Mouse (Mus musculus) T-helper 17 cell (primary cell): ENCODE data around the gene Arhgef6.

Experiments used
- in situ Hi-C, 2 experiments: fragments of 300-600 bp; cut with MboI, MseI; formaldehyde crosslinking; loops; 1 replicate in 1 of 2; 2 replicates in 1 of 2; pipeline ENCODE4 v1.15.1; 2025; ENCODE audit warnings: high pct_unique_total_duplicates in 2 of 2

The Arhgef6 gene

GRCm38 (mm10) chrX:57338371-57339211 lies at the start of gene Arhgef6:
Gene Arhgef6, minus strand, starts transcription at chrX:57338729.
- in situ Hi-C loops: no loop called here

GRCm38 (mm10) chrX:57380915-57381314 lies 42.4 kb upstream of the Arhgef6 start:
- in situ Hi-C loops: loop anchor here in 1 of 2 experiments (10.0 kb wide), 1 partner anchor 1036 kb away; the partner anchor contains the start of gene Zfp449

- in situ Hi-C loops: no loop called here
Measured at GRCm38 (mm10) chrX:57378579-57378978, 40.0 kb upstream of the Arhgef6 start.

GRCm38 (mm10) chrX:57377096-57377495 lies 38.6 kb upstream of the Arhgef6 start:
- in situ Hi-C loops: no loop called here

GRCm38 (mm10) chrX:57374029-57374428 lies 35.5 kb upstream of the Arhgef6 start:
- in situ Hi-C loops: no loop called here

GRCm38 (mm10) chrX:57373543-57373942 lies 35.0 kb upstream of the Arhgef6 start:
- in situ Hi-C loops: no loop called here

GRCm38 (mm10) chrX:57372965-57373364 lies 34.4 kb upstream of the Arhgef6 start:
- in situ Hi-C loops: no loop called here

GRCm38 (mm10) chrX:57364891-57365569 lies 26.5 kb upstream of the Arhgef6 start:
- in situ Hi-C loops: no loop called here

- in situ Hi-C loops: no loop called here
Measured at GRCm38 (mm10) chrX:57359316-57359715, 20.8 kb upstream of the Arhgef6 start.

- in situ Hi-C loops: no loop called here
Measured at GRCm38 (mm10) chrX:57339220-57339619, 691 bp upstream of the Arhgef6 start.

GRCm38 (mm10) chrX:57337582-57337981 lies 947 bp downstream of the Arhgef6 start:
- in situ Hi-C loops: no loop called here

GRCm38 (mm10) chrX:57336958-57337357 lies 1.6 kb downstream of the Arhgef6 start:
- in situ Hi-C loops: no loop called here

- in situ Hi-C loops: no loop called here
Measured at GRCm38 (mm10) chrX:57335313-57335712, 3.2 kb downstream of the Arhgef6 start.

GRCm38 (mm10) chrX:57327668-57328338 lies 10.7 kb downstream of the Arhgef6 start:
- in situ Hi-C loops: loop anchor here in 1 of 2 experiments (5.0 kb wide), 1 partner anchor 51 kb away; no protein-coding TSS in a partner anchor

GRCm38 (mm10) chrX:57326487-57327221 lies 11.9 kb downstream of the Arhgef6 start:
- in situ Hi-C loops: loop anchor here in 1 of 2 experiments (5.0 kb wide), 1 partner anchor 49 kb away; no protein-coding TSS in a partner anchor

GRCm38 (mm10) chrX:57325861-57326461 lies 12.6 kb downstream of the Arhgef6 start:
- in situ Hi-C loops: loop anchor here in 1 of 2 experiments (5.0 kb wide), 1 partner anchor 49 kb away; no protein-coding TSS in a partner anchor

- in situ Hi-C loops: loop anchor here in 1 of 2 experiments (5.0 kb wide), 1 partner anchor 48 kb away; no protein-coding TSS in a partner anchor
Measured at GRCm38 (mm10) chrX:57324891-57325290, 13.6 kb downstream of the Arhgef6 start.

GRCm38 (mm10) chrX:57312066-57312465 lies 26.5 kb downstream of the Arhgef6 start:
- in situ Hi-C loops: no loop called here

- in situ Hi-C loops: no loop called here
Measured at GRCm38 (mm10) chrX:57309993-57310392, 28.5 kb downstream of the Arhgef6 start.

GRCm38 (mm10) chrX:57306747-57307146 lies 31.8 kb downstream of the Arhgef6 start:
- in situ Hi-C loops: no loop called here
